Mouse (Mus musculus) erythroid progenitor cell, adult 5-6 weeks (primary cell): ENCODE data around the gene Vmn2r84. TPM values are rescaled to one million over a fixed set of nuclear protein-coding genes. Genes with fewer than 3 reads are reported as not detected.

Experiments
- total RNA-seq, 2 experiments: library from RNA; stranded (forward) in 1 of 2; stranded (reverse) in 1 of 2; fragments of 150-400 nt in 1 of 2; fragments of 186-747, 209-891 nt in 1 of 2; gene quantifications; 2 replicates each; pipeline versions ENCODE4 v1.2.3 to v1.2.4; 2015 to 2017; ENCODE audit warnings: low replicate concordance in 2 of 2

The Vmn2r84 gene
- total RNA-seq, 2 experiments from 2014 or later = not detected

Other genes with a start within 250 kb of the Vmn2r84 start
- gene Olfr825, start 227.6 kb downstream of the Vmn2r84 start, total RNA-seq (2015; ENCODE audit: low replicate concordance) = not detected in 2 replicates
- not detected in 2 replicates for gene Olfr825, start 227.6 kb downstream of the Vmn2r84 start, total RNA-seq (2017; ENCODE audit: low replicate concordance)
- not detected in 2 replicates for gene Olfr826, start 210.1 kb downstream of the Vmn2r84 start, total RNA-seq (2015; ENCODE audit: low replicate concordance)
- not detected in 2 replicates for gene Olfr826, start 210.1 kb downstream of the Vmn2r84 start, total RNA-seq (2017; ENCODE audit: low replicate concordance)
- not detected in 2 replicates for gene Olfr827, start 179.9 kb downstream of the Vmn2r84 start, total RNA-seq (2015; ENCODE audit: low replicate concordance)
- not detected in 2 replicates for gene Olfr827, start 179.9 kb downstream of the Vmn2r84 start, total RNA-seq (2017; ENCODE audit: low replicate concordance)
- gene Neurod4, start 114.1 kb downstream of the Vmn2r84 start, total RNA-seq (2015; ENCODE audit: low replicate concordance) = not detected in 2 replicates
- gene Neurod4, start 114.1 kb downstream of the Vmn2r84 start, total RNA-seq (2017; ENCODE audit: low replicate concordance) = not detected in 2 replicates
- gene Tespa1, start 71.5 kb downstream of the Vmn2r84 start, total RNA-seq (2015; ENCODE audit: low replicate concordance) = 4.7 and 12.6 TPM in 2 replicates
- gene Tespa1, start 71.5 kb downstream of the Vmn2r84 start, total RNA-seq (2017; ENCODE audit: low replicate concordance) = 3.3 and 9.2 TPM in 2 replicates
- not detected in 2 replicates for gene Vmn2r85, start 35.4 kb upstream of the Vmn2r84 start, total RNA-seq (2015; ENCODE audit: low replicate concordance)
- gene Vmn2r85, start 35.4 kb upstream of the Vmn2r84 start, total RNA-seq (2017; ENCODE audit: low replicate concordance) = not detected in 2 replicates
- not detected in 2 replicates for gene Vmn2r86, start 61.7 kb upstream of the Vmn2r84 start, total RNA-seq (2015; ENCODE audit: low replicate concordance)
- gene Vmn2r86, start 61.7 kb upstream of the Vmn2r84 start, total RNA-seq (2017; ENCODE audit: low replicate concordance) = not detected in 2 replicates
- gene Vmn2r87, start 103.1 kb upstream of the Vmn2r84 start, total RNA-seq (2015; ENCODE audit: low replicate concordance) = not detected in 2 replicates
- gene Vmn2r87, start 103.1 kb upstream of the Vmn2r84 start, total RNA-seq (2017; ENCODE audit: low replicate concordance) = not detected in 2 replicates